ENCODE assay signal across 25 mouse cellular contexts in genomic region chr11:17166627-17167026, GRCm38 (mm10). TPM values are rescaled to one million over a fixed set of nuclear protein-coding genes. Genes with fewer than 3 reads are reported as not detected.
A peak's percentile ranks its signal among the peaks of the same experiment; 100 is the strongest.
DNase-seq lines count a peak whose midpoint lies in the region; ATAC-seq and TF ChIP-seq lines count a peak whose summit lies in the region.
"Had no signal": no experiment of that assay in that cellular context is flagged by ENCODE, and none has a peak within 500 bp of the region (broad histone marks: within the 10 kb centered on the region; RNA-seq: fewer than 3 reads in every experiment).

No protein-coding gene starts in this region.

- H3K27ac ChIP-seq in gastrocnemius, adult 2 months: peak overlapping the region; percentile 31; the same call in 1 of the 2 replicates
- H3K27ac ChIP-seq: liver, embryonic 14.5 days; macrophage; neural tube, embryonic 12.5 days had no signal

- no peak for TF ChIP-seq CTCF in gastrocnemius, adult 2 months (IDR thresholded peaks at IDR 0.05)

- H3K4me3 ChIP-seq in gastrocnemius, adult 2 months: no peak overlapping the region
- H3K4me3 ChIP-seq: myocyte; neural tube, embryonic 12.5 days had no signal

- no peak for DNase-seq in gastrocnemius, adult 2 months
- no peak for DNase-seq in gastrocnemius, postnatal 25 days
- DNase-seq in right cerebral cortex, adult 18-20 months: no peak
- DNase-seq in cerebellum, postnatal 25 days: no peak
- no peak for DNase-seq in thymus, postnatal 10 days (ENCODE audit: low spot score in 2 of 2)
- no peak for DNase-seq in layer of hippocampus, postnatal 36 days
- DNase-seq: adrenal gland, postnatal 25 days; cerebellum, adult 18-20 months; cerebellum, postnatal 14 days; heart, postnatal 14 days; kidney, adult 8-10 months; liver; lung, adult 2 months; lung, postnatal 10 days; right cerebral cortex, postnatal 14 days; thymus, postnatal 25 days had no signal

- ATAC-seq in granulocyte monocyte progenitor cell, adult 5-6 weeks (replicated peaks; ENCODE audit: poor library complexity, severe bottlenecking): peak; percentile 69
- peak; percentile 23; the same call in 1 of the 2 replicates for ATAC-seq in monocyte, adult 5-6 weeks (replicated peaks; ENCODE audit: insufficient number of reproducible peaks, low FRiP score, low TSS enrichment, poor library complexity, severe bottlenecking)
- ATAC-seq: forebrain, embryonic 16.5 days; intestine, embryonic 16.5 days; midbrain, embryonic 16.5 days had no signal

- intact Hi-C loops in gastrocnemius, adult 2 months (cut with DNase I): no loop called here

RNA-seq across cellular contexts. Expression of gene Ppp3r1, which starts 7.6 kb away (rescaled TPM):
- 100 to 1,000 TPM; 123 to 135 TPM for total RNA-seq in gastrocnemius, adult 2 months (2021)
- 100 to 1,000 TPM; 140 to 141 TPM for total RNA-seq in gastrocnemius, postnatal 25 days (2021)
- 56.4 and 59.6 TPM in 2 replicates for total RNA-seq in granulocyte monocyte progenitor cell, adult 5-6 weeks (2014; fragmentation: Nextera tagmentation)
- total RNA-seq in granulocyte monocyte progenitor cell, adult 5-6 weeks (2017): 61.9 and 70.4 TPM in 2 replicates
- 103 to 132 TPM (median 125 TPM) in 3 replicates for total RNA-seq in monocyte, adult 5-6 weeks (2017)
- 1,000 to 10,000 TPM in 1 of 2 experiments, 100 to 1,000 TPM in 1; 907 to 1,012 TPM for total RNA-seq in layer of hippocampus, postnatal 36 days (2021)

RNA-seq across cellular contexts. Expression of gene Wdr92, which starts 15.3 kb away (rescaled TPM):
- 10 to 100 TPM in 1 of 2 experiments, 1 to 10 TPM in 1; 5.9 to 10.3 TPM for total RNA-seq in gastrocnemius, adult 2 months (2021)
- 1 to 10 TPM; 7.0 to 7.2 TPM for total RNA-seq in gastrocnemius, postnatal 25 days (2021)
- 14.5 and 15.9 TPM in 2 replicates for total RNA-seq in granulocyte monocyte progenitor cell, adult 5-6 weeks (2014; fragmentation: Nextera tagmentation)
- 35.1 and 41.6 TPM in 2 replicates for total RNA-seq in granulocyte monocyte progenitor cell, adult 5-6 weeks (2017)
- 4.7 to 20.4 TPM (median 6.3 TPM) in 3 replicates for total RNA-seq in monocyte, adult 5-6 weeks (2017)
- 10 to 100 TPM in 1 of 2 experiments, 1 to 10 TPM in 1; 9.0 to 11.4 TPM for total RNA-seq in layer of hippocampus, postnatal 36 days (2021)

RNA-seq across cellular contexts. Expression of gene Pno1, which starts 44.7 kb away (rescaled TPM):
- 10 to 100 TPM; 47.6 to 55.4 TPM for total RNA-seq in gastrocnemius, adult 2 months (2021)
- 10 to 100 TPM; 44.0 to 45.6 TPM for total RNA-seq in gastrocnemius, postnatal 25 days (2021)
- total RNA-seq in granulocyte monocyte progenitor cell, adult 5-6 weeks (2014; fragmentation: Nextera tagmentation): 69.2 and 77.6 TPM in 2 replicates
- total RNA-seq in granulocyte monocyte progenitor cell, adult 5-6 weeks (2017): 121 and 133 TPM in 2 replicates
- total RNA-seq in monocyte, adult 5-6 weeks (2017): 39.8 to 46.5 TPM (median 44.2 TPM) in 3 replicates
- total RNA-seq in layer of hippocampus, postnatal 36 days (2021): 10 to 100 TPM; 26.6 to 30.3 TPM
